18 mouse cellular contexts compared by ENCODE assay signal in genomic region chr4:13324739-13325138, GRCm38 (mm10).
DNase-seq lines count a peak whose midpoint lies in the region; ATAC-seq lines count a peak whose summit lies in the region.
"Had no signal": no experiment of that assay in that cellular context is flagged by ENCODE, and none has a peak within 500 bp of the region (broad histone marks: within the 10 kb centered on the region; RNA-seq: fewer than 3 reads in every experiment).

No protein-coding gene starts in this region.

- H3K4me3 ChIP-seq in midbrain, embryonic 14.5 days (replicated peaks; ENCODE audit: low read depth, low read length), result no peak overlapping the region
- H3K4me3 ChIP-seq: embryonic facial prominence, embryonic 13.5 days; heart, embryonic 12.5 days; limb, embryonic 15.5 days; midbrain, embryonic 12.5 days had no signal

- H3K9me3 ChIP-seq in midbrain, embryonic 14.5 days (ENCODE audit: control insufficient read depth, low read length), result no peaks in the 10 kb centered on the region
- H3K9me3 ChIP-seq: embryonic facial prominence, embryonic 13.5 days; heart, embryonic 12.5 days; limb, embryonic 15.5 days; midbrain, embryonic 12.5 days had no signal

- WGBS in midbrain, embryonic 14.5 days, result 86% methylated on average over 13 of the region's 13 CpGs

- H3K4me2 ChIP-seq in midbrain, embryonic 14.5 days (ENCODE audit: low read length), result no peak overlapping the region
- H3K4me2 ChIP-seq: embryonic facial prominence, embryonic 13.5 days; heart, embryonic 12.5 days; limb, embryonic 15.5 days; midbrain, embryonic 12.5 days had no signal

- DNase-seq in frontal cortex, adult 2 months (ENCODE audit: extremely low spot score in 1 of 2, low spot score in 1 of 2), result no peak
- peak; percentile 46 for DNase-seq in right cerebral cortex, postnatal 10 days (ENCODE audit: low spot score in 2 of 2)
- no peak for DNase-seq in right cerebral cortex, postnatal 4 days
- peak; percentile 20 for DNase-seq in cerebellum, adult 9-11 months
- peak; percentile 6 to 30 for DNase-seq in right cerebral cortex, postnatal 36 days (ENCODE audit: low spot score in 2 of 2)
- no peak for DNase-seq in midbrain, embryonic 14.5 days
- DNase-seq: B cell, adult 2 months; gastrocnemius, postnatal 36 days; heart, postnatal 4 days; kidney, adult 9 months; lung, adult 18-20 months; thymus, postnatal 25 days had no signal

- peak; percentile 64 for ATAC-seq in frontal cortex, adult (ENCODE audit: low TSS enrichment)
- no peak for ATAC-seq in midbrain, embryonic 14.5 days (ENCODE audit: low FRiP score, low TSS enrichment)

- no peaks in the 10 kb centered on the region for H3K27me3 ChIP-seq in midbrain, embryonic 14.5 days (ENCODE audit: control insufficient read depth, insufficient read depth, low read length)
- H3K27me3 ChIP-seq: embryonic facial prominence, embryonic 13.5 days; heart, embryonic 12.5 days; limb, embryonic 15.5 days; midbrain, embryonic 12.5 days had no signal

- no peak overlapping the region for H3K27ac ChIP-seq in midbrain, embryonic 14.5 days (replicated peaks; ENCODE audit: low read depth, low read length)
- H3K27ac ChIP-seq: embryonic facial prominence, embryonic 13.5 days; limb, embryonic 15.5 days; macrophage; midbrain, embryonic 12.5 days had no signal

- no peak overlapping the region for H3K9ac ChIP-seq in midbrain, embryonic 14.5 days (replicated peaks; ENCODE audit: low read length)
- H3K9ac ChIP-seq: embryonic facial prominence, embryonic 13.5 days; heart, embryonic 12.5 days; limb, embryonic 15.5 days; midbrain, embryonic 12.5 days had no signal

- no peaks in the 10 kb centered on the region for H3K36me3 ChIP-seq in midbrain, embryonic 14.5 days (ENCODE audit: control insufficient read depth, insufficient read depth, low read length)
- H3K36me3 ChIP-seq: embryonic facial prominence, embryonic 13.5 days; heart, embryonic 12.5 days; limb, embryonic 15.5 days; midbrain, embryonic 12.5 days had no signal

- H3K4me1 ChIP-seq in midbrain, embryonic 14.5 days (ENCODE audit: control insufficient read depth, insufficient read depth, low read length), result no peaks in the 10 kb centered on the region
- H3K4me1 ChIP-seq: embryonic facial prominence, embryonic 13.5 days; limb, embryonic 15.5 days; midbrain, embryonic 12.5 days had no signal

Comparison
In these comparisons a context has a peak if more than half of its experiments do, and no peak if none do; other contexts are left out.
1. DNase-seq: peak in right cerebral cortex, postnatal 10 days (2 of 2), cerebellum, adult 9-11 months (single experiment) and right cerebral cortex, postnatal 36 days (2 of 2); none in frontal cortex, adult 2 months (0 of 2), right cerebral cortex, postnatal 4 days (single experiment) and midbrain, embryonic 14.5 days (single experiment).